Mouse (Mus musculus) liver, embryonic 15.5 days (tissue): ENCODE results near the gene Ptpro. TPM values are rescaled to one million over a fixed set of nuclear protein-coding genes. Genes with fewer than 3 reads are reported as not detected.
"Not testable (repeated sequence)": the region's sequence is repeated elsewhere in the genome, so short reads cannot be mapped to it uniquely, and the experiment has no call there.

Experiments used
- ATAC-seq: fragments of 200-750 bp; cut with Nextera tagmentation; 2 replicates; pipeline ENCODE4 v1.8.0; 2017; ENCODE audit warnings: moderate number of reproducible peaks, mild to moderate bottlenecking, moderate library complexity; ENCODE audit not compliant: insufficient read depth
- H3K27ac ChIP-seq: fragments of 300-500 bp; sonication (generic); replicated peaks from 2 replicates; pipeline ENCODE4 v1.5.1; 2015; ENCODE audit warnings: mild to moderate bottlenecking, inconsistent platforms
- H3K27me3 ChIP-seq: fragments of 300-500 bp; sonication (generic); 2 replicates; pipeline ENCODE4 v1.6.1; 2015; ENCODE audit warnings: mild to moderate bottlenecking, inconsistent platforms
- H3K36me3 ChIP-seq: fragments of 300-500 bp; sonication (generic); replicated peaks from 2 replicates; pipeline ENCODE4 v1.6.1; 2015; ENCODE audit warnings: moderate library complexity, mild to moderate bottlenecking, inconsistent platforms
- H3K4me1 ChIP-seq: fragments of 300-500 bp; sonication (generic); replicated peaks from 2 replicates; pipeline ENCODE4 v1.6.1; 2015; ENCODE audit warnings: inconsistent platforms
- H3K4me2 ChIP-seq: fragments of 300-500 bp; sonication (generic); 2 replicates; pipeline ENCODE4 v1.6.1; 2015; ENCODE audit warnings: moderate library complexity, mild to moderate bottlenecking, inconsistent platforms
- H3K4me3 ChIP-seq: fragments of 300-500 bp; sonication (generic); replicated peaks from 2 replicates; pipeline ENCODE4 v1.5.1; 2015; ENCODE audit warnings: mild to moderate bottlenecking, inconsistent platforms
- H3K9ac ChIP-seq: fragments of 300-500 bp; sonication (generic); 2 replicates; pipeline ENCODE4 v1.6.1; 2015; ENCODE audit warnings: moderate library complexity, mild to moderate bottlenecking, inconsistent platforms
- H3K9me3 ChIP-seq: fragments of 300-500 bp; sonication (generic); replicated peaks from 2 replicates; pipeline ENCODE4 v1.6.1; 2016; ENCODE audit warnings: inconsistent platforms
- WGBS: fragments of 180-500 bp; shearing (Covaris S2); methylation state at CpG from one replicate; pipeline ENCODE4 v1.1.7; 2015; ENCODE audit warnings: mixed read lengths; ENCODE audit not compliant: insufficient replicate concordance; 5-methylcytosine and 5-hydroxymethylcytosine counted together
- polyA plus RNA-seq: library from polyadenylated mRNA; unstranded; fragments of >200 nt; fragmentation: Nextera tagmentation; extraction: Ambion mirVana; gene quantifications from 2 replicates; pipeline ENCODE4 v1.2.1, GENCODE M21; 2015

The Ptpro gene
- polyA plus RNA-seq, 1 experiment from 2014 or later, result 1.5 TPM

DNA sequence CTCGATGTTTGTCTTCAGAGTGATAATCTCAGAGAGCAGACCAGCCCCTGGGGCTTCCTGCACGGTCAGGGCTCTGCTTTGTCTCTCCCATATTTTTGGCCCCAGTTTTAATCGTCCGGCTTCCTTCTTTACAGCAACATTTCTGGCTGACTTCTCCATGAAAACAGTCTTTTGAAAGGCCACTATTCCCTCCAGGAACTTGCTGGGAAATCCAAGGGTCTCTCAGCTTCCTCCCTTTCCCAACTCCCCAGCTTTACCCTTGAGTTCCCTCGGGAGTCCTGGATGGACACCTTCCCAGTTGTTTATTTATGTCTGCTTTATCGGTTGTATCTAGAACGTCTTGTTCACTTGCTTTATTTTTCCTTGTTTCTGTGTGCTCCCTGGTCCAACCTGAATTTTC, 205.1 kb downstream of the Ptpro start:
- Histone ChIP-seq H3K4me2 (no peak overlapping the region), H3K4me1 (no peaks in the 10 kb centered on the region; the same call in 1 of the 2 replicates), H3K36me3 (no peaks in the 10 kb centered on the region), H3K9me3 (no peaks in the 10 kb centered on the region), H3K4me3 (no peak overlapping the region), H3K9ac (no peak overlapping the region), H3K27me3 (no peaks in the 10 kb centered on the region), H3K27ac (no peak overlapping the region)
- no peak for ATAC-seq
- WGBS, result 26% methylated on average over 7 of the region's 7 CpGs

DNA sequence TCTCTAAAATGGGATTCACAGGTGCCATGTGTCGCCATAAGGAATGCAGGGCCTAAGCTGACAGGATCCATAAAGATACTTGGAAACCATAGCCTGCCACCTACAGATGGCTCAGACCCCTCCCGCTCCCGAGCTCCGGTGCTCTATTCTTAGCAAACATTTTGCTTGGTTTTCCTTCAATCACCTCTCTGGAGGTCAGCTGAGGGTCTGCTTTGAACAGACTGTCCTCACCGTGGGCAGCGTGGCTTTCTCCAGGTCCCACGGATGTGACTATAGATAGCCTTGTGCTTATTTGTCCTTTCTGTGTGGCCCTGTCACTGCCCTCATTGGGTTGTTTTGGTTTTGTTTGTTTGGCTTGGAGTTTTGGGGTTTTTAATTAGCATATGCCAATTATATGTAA, 206.0 kb downstream of the Ptpro start:
- no peak overlapping the region for H3K4me2 ChIP-seq
- no peak for ATAC-seq
- 65% methylated on average over 7 of the region's 7 CpGs for WGBS

DNA sequence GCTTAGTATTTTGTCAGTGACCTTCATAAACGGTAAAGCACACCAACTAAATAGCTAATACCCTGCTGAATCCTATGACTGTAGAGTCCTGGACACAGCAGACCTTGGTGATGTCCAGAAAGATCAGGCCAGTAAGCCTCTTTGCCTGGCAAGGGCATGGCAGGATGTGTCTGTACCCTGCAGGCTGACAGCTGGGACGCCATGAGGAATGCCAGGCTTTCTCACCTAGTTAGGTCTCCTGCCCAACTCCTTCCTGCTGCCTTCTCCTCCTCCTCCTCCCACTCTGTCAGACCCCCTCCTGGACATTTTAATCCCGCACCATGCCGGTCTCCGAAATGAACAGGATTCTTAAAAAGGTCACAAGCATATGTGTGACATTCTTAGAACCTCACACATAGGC, 211.7 kb downstream of the Ptpro start:
- no peak overlapping the region for H3K4me3 ChIP-seq
- WGBS, result 76% methylated on average over 5 of the region's 5 CpGs
- no peak overlapping the region for H3K4me2 ChIP-seq
- H3K4me1 ChIP-seq, result no peaks in the 10 kb centered on the region; the same call in 1 of the 2 replicates
- no peak for ATAC-seq
- no peak overlapping the region for H3K27ac ChIP-seq
- no peaks in the 10 kb centered on the region for H3K36me3 ChIP-seq
- no peak overlapping the region for H3K9ac ChIP-seq
- no peaks in the 10 kb centered on the region for H3K9me3 ChIP-seq
- H3K27me3 ChIP-seq, result no peaks in the 10 kb centered on the region

More for the DNA sequence above, 206.0 kb downstream of the Ptpro start:
- Histone ChIP-seq H3K27ac (no peak overlapping the region), H3K27me3 (no peaks in the 10 kb centered on the region), H3K9ac (no peak overlapping the region), H3K36me3 (no peaks in the 10 kb centered on the region), H3K4me3 (no peak overlapping the region), H3K9me3 (no peaks in the 10 kb centered on the region), H3K4me1 (no peaks in the 10 kb centered on the region; the same call in 1 of the 2 replicates)

DNA sequence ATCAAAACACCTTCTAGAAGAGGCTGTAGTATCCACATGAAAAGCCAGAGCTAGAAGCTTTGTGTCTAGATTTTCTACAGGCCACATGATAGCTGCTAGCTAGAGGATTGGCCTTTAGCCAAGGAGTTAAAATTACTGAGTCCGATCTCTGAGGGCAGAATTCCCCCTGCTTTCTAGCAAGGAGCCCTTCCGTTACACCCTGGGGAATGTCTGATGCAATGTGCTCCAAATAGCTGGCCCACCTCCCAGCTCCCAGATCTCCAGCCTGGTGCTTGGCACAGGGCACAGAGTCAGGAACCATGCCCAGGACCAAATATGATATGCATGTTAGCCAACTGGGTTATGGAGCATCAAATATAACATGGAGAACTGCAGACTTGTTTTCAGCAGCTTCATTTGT, 213.1 kb downstream of the Ptpro start:
- Histone ChIP-seq H3K4me2 (no peak overlapping the region), H3K9me3 (no peaks in the 10 kb centered on the region), H3K27ac (no peak overlapping the region), H3K9ac (no peak overlapping the region; the same call in 1 of the 2 replicates), H3K4me1 (no peaks in the 10 kb centered on the region), H3K27me3 (no peaks in the 10 kb centered on the region), H3K4me3 (no peak overlapping the region), H3K36me3 (no peaks in the 10 kb centered on the region)
- WGBS, result 56% methylated on average over 2 of the region's 2 CpGs
- no peak for ATAC-seq

DNA sequence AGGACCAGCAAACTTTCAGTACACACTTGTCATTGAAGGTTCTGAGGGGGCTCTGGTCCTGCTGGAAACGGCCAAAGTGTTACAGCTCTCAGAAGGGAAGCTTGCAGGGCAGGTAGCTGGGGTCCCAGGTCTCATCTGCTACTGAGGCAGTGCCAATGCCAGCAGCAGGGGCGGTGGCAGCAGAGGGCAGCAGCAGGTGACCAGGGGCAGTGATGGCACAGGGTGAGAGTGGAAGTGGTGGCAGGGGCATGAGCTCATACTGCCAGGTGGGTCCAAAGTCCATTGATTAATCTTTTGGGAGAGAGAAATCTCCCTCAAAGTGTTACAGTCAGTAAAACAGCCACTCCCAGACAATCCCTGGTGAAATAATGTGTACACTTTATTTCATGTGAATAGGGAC, 214.1 kb downstream of the Ptpro start:
- Histone ChIP-seq H3K4me1 (no peaks in the 10 kb centered on the region), H3K9ac (no peak overlapping the region), H3K27me3 (no peaks in the 10 kb centered on the region), H3K4me3 (no peak overlapping the region), H3K27ac (no peak overlapping the region), H3K36me3 (no peaks in the 10 kb centered on the region), H3K4me2 (no peak overlapping the region), H3K9me3 (no peaks in the 10 kb centered on the region)
- WGBS, result 54% methylated on average over 2 of the region's 2 CpGs
- ATAC-seq, result no peak

DNA sequence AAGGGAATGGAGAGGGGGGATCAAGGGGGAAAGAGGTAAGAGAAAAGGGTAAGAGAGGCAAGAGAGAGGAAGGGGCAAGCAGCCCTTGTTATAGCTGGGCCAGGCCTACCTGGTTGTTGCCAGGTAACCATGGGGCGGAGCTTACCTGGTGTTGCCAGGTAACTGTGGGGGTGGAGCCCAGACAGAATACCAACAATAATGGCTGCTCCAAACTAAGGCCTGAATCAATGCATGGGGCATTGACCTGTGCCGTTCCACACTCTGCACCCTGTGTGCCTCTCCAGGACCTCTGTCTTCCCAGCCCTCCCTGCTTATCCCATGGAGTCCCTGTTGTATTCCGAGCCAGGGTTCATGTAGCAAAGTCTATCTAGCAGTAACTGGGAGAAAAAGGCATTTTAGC, 215.6 kb downstream of the Ptpro start:
- Histone ChIP-seq H3K4me2 (no peak overlapping the region), H3K9ac (no peak overlapping the region), H3K4me1 (no peaks in the 10 kb centered on the region), H3K27ac (no peak overlapping the region), H3K27me3 (no peaks in the 10 kb centered on the region), H3K4me3 (no peak overlapping the region), H3K36me3 (no peaks in the 10 kb centered on the region), H3K9me3 (no peaks in the 10 kb centered on the region)
- WGBS, result 71% methylated on average over 3 of the region's 3 CpGs
- ATAC-seq, result no peak

DNA sequence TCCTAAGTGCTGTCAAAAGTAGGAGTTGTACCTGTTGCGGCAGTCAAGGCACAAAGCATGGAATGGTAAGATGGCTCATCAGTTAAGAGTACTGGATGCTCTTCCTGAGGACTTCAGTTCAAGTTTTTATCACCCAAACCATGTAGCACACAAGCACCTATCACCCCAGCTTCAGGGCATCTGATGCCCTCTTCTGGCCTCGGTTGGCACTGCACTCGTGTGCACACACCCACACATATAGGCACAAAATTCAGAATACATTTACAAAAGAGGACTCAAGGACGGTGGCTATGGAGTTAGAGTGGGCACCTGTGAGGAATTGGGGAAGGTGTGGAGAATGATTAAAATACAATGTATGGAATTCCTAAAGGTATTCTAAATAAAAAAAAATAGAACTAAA, 217.4 kb downstream of the Ptpro start:
- Histone ChIP-seq H3K9ac (no peak overlapping the region), H3K9me3 (no peaks in the 10 kb centered on the region), H3K4me2 (no peak overlapping the region), H3K4me3 (no peak overlapping the region), H3K36me3 (no peaks in the 10 kb centered on the region), H3K27ac (no peak overlapping the region), H3K4me1 (no peaks in the 10 kb centered on the region), H3K27me3 (no peaks in the 10 kb centered on the region)
- WGBS, result 76% methylated on average over 4 of the region's 4 CpGs
- no peak for ATAC-seq

DNA sequence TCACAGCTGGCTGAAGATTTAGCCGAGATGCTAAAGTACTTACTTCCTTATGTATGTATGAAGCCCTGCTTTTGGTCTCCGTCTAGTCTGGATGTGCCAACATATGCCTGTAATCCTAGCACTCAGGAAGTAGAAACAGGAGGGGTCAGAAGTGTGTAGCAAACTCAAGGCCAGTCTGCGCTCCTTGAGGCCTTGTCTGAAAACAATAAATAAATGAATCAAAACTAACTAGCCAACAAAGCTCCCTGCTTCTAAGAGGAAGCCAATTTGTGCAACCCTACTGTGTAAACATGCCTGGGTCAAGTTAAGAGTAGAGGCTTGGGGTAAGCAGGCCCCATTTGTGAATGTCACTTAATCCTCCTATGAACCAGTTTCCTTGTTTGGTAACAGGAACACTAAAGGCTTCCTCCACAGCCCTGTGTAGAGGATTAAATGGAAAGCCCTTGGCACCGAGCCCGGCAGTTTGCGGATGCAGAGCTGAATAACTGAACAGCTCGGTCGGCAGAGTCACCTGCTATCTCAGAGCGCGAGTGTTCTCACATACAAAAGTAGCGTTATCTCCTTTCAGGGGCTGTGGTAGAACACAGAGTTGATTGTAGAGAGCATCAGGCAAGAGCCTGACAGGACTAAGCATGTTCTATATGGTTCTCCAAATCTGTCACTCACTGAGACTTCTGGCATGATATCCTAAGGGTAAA, 218.9 kb downstream of the Ptpro start:
- peak; percentile 28; the same call in 1 of the 2 replicates for ATAC-seq

DNA sequence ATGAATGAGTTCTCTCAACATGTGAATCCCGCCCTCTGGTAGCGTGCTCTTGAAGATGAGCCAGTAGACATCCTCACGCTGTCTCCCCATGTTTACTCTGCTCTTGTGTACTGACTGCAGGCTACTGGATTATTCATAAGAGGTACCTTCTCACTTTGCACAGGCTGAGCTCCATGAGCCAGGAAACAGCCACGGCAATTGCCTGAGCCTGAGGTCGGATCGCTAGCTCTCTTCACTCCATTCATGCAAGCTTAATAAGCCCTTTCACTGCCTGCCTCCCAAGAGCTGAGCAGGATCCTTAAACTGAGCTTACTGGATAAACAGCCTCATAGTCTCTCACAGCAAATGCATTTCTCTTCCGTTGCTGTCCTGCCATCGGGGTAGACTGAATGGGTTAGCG, 220.0 kb downstream of the Ptpro start:
- no peak for ATAC-seq
- no peaks in the 10 kb centered on the region for H3K4me1 ChIP-seq
- no peaks in the 10 kb centered on the region for H3K27me3 ChIP-seq
- WGBS, result 75% methylated on average over 9 of the region's 9 CpGs
- H3K4me3 ChIP-seq, result no peak overlapping the region
- no peak overlapping the region for H3K9ac ChIP-seq
- H3K4me2 ChIP-seq, result no peak overlapping the region
- no peaks in the 10 kb centered on the region for H3K36me3 ChIP-seq
- no peaks in the 10 kb centered on the region for H3K9me3 ChIP-seq
- H3K27ac ChIP-seq, result no peak overlapping the region

More for the DNA sequence above, 218.9 kb downstream of the Ptpro start:
- no peak overlapping the region for H3K4me2 ChIP-seq
- no peak overlapping the region for H3K4me3 ChIP-seq
- H3K27ac ChIP-seq, result no peak overlapping the region
- no peaks in the 10 kb centered on the region for H3K27me3 ChIP-seq
- H3K9ac ChIP-seq, result no peak overlapping the region
- H3K9me3 ChIP-seq, result no peaks in the 10 kb centered on the region
- H3K4me1 ChIP-seq, result no peaks in the 10 kb centered on the region
- WGBS, result 60% methylated on average over 11 of the region's 11 CpGs
- no peaks in the 10 kb centered on the region for H3K36me3 ChIP-seq

DNA sequence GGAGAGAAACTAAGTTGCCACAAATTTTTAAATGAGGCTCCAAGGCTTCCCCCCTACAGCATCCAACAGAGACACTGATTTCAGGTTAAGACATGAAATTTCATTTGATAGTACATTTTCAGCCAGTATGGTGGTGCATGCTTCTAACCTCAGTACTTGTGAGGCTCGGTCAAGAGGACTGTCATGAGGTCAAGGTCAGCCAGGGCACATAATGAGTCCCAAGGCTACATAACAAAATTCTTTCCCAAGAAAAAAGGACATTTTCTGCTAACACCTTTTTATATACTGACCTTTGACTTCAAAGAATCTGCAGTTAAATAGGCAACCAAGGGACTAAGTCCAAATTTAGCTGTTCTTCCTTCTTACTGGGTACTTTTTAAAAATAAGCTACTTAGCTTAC, 221.3 kb downstream of the Ptpro start:
- H3K9ac ChIP-seq, result no peak overlapping the region
- H3K4me1 ChIP-seq, result no peaks in the 10 kb centered on the region
- no peaks in the 10 kb centered on the region for H3K9me3 ChIP-seq
- no peak overlapping the region for H3K4me3 ChIP-seq
- no peak overlapping the region for H3K27ac ChIP-seq
- no peak for ATAC-seq
- H3K27me3 ChIP-seq, result no peaks in the 10 kb centered on the region
- no peak overlapping the region for H3K4me2 ChIP-seq
- no peaks in the 10 kb centered on the region for H3K36me3 ChIP-seq
- WGBS, result 47% methylated on average over 1 of the region's 1 CpGs

DNA sequence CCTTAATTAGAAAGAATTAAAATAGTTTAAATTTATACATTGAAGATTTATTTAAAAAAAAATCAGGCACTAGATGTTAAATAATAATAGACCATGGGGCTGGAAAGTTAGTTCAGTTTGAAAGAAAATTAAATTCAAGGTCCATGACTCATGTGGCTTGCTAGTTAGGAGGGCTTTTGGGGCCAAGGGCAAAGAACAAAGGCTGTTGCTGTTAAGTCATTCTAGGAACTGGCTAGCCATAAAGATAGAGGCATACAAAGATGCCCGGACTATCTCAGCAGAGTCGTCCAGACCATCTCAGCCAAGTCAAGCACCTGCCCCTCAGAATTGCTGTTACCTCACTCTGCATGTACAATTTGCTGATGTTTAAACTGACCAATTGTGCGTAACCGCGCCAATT, 223.6 kb downstream of the Ptpro start:
- 67% methylated on average over 5 of the region's 5 CpGs for WGBS
- H3K4me3 ChIP-seq, H3K4me2 ChIP-seq, H3K9ac ChIP-seq, H3K27me3 ChIP-seq, H3K36me3 ChIP-seq, ATAC-seq, H3K9me3 ChIP-seq, H3K4me1 ChIP-seq, H3K27ac ChIP-seq: not testable (repeated sequence)

DNA sequence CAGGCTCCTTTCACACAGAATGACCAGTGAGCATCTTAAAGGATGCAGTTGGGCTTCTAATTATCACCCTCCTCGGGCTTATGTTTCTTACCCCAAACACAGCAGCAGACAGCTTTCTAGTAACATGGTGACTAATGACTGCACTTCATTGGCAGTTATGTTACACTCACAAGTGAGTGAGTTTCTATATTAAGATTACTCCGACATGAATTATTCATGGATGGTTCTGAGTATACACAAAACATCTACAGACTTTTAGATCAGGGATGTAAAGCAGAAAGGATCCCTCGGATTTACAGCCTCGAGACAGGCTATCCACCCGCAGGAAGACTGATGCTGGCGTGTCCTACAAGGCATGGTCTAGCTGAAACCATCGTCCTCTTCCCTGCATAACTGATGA, 230.8 kb downstream of the Ptpro start:
- Histone ChIP-seq H3K27me3 (no peaks in the 10 kb centered on the region), H3K27ac (no peak overlapping the region), H3K9ac (no peak overlapping the region), H3K4me2 (no peak overlapping the region), H3K4me1 (no peaks in the 10 kb centered on the region), H3K36me3 (no peaks in the 10 kb centered on the region), H3K9me3 (no peaks in the 10 kb centered on the region), H3K4me3 (no peak overlapping the region)
- ATAC-seq, result no peak
- WGBS, result 72% methylated on average over 7 of the region's 7 CpGs
